Mouse (Mus musculus) myocyte (in vitro differentiated cells): ENCODE results near the gene Gnb3.
A peak's percentile ranks its signal among the peaks of the same experiment; 100 is the strongest.

ENCODE experiments used
- CEBPB ChIP-seq: IDR thresholded peaks from 2 replicates; pipeline ENCODE4 v1.6.1; 2011; ENCODE audit warnings: mild to moderate bottlenecking, moderate library complexity; ENCODE audit not compliant: poor library complexity, insufficient read depth, severe bottlenecking
- E2F4 ChIP-seq: IDR thresholded peaks from one replicate; pipeline ENCODE4 v1.6.1; 2011; ENCODE audit warnings: mild to moderate bottlenecking, control low read depth, moderate library complexity; ENCODE audit not compliant: insufficient read depth
- MAX ChIP-seq: IDR thresholded peaks from one replicate; pipeline ENCODE4 v1.6.1; 2011; ENCODE audit warnings: low read depth, mild to moderate bottlenecking, control low read depth
- POLR2A ChIP-seq: IDR thresholded peaks from one replicate; pipeline ENCODE4 v1.6.1; 2011; ENCODE audit warnings: low read depth, mild to moderate bottlenecking, control low read depth, moderate library complexity; ENCODE audit not compliant: insufficient read length
- USF1 ChIP-seq: IDR thresholded peaks from one replicate; pipeline ENCODE4 v1.6.1; 2011; ENCODE audit warnings: low read depth, mild to moderate bottlenecking, control low read depth, moderate library complexity

- TF ChIP-seq CEBPB: no peak
- TF ChIP-seq USF1: no peak
- TF ChIP-seq E2F4: no peak
- TF ChIP-seq POLR2A: peak; percentile 63
- TF ChIP-seq MAX: no peak
These were observed 30.9 kb downstream of the Gnb3 start for GRCm38 (mm10) chr6:124809052-124809774.
